Mouse (Mus musculus) ES-Bruce4 (cell line): Measurements from ENCODE around the gene Ttll9.

Source experiments
- CTCF ChIP-seq: IDR thresholded peaks from one replicate; pipeline ENCODE4 v1.8.1; 2011; ENCODE audit warnings: low read depth, low read length
- EP300 ChIP-seq: IDR thresholded peaks from 2 replicates; pipeline ENCODE4 v1.6.1; 2011; ENCODE audit warnings: low read depth, low read length; ENCODE audit not compliant: insufficient read depth
- POLR2A ChIP-seq: IDR thresholded peaks from one replicate; pipeline ENCODE4 v1.8.1; 2011; ENCODE audit warnings: low read length; ENCODE audit not compliant: insufficient read depth

DNA sequence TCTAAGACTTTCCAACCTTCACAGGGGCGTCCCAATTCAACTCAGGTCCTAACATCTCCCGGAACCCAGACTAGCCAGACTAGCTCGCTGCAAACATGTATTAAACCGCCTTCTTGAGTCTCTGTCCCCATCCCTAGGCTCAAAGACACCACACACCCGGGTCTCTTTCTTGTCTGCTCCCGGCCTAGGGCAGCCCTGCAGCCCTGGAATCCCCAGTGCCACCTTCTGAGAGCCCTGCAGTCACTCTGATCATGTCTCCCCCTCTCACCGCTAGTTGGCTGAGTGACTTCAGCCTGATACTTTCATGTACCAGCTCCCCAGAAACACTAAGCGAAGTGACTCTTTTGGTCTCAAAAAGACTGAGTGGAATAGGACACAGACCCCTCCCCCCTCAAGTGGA, 18.7 kb upstream of the Ttll9 start:
- TF ChIP-seq EP300 = no peak
- no peak for TF ChIP-seq CTCF
- TF ChIP-seq POLR2A = no peak
